Mouse (Mus musculus): ENCODE results near the gene S100a10. TPM values are rescaled to one million over a fixed set of nuclear protein-coding genes. Genes with fewer than 3 reads are reported as not detected.

The S100a10 gene
- polyA plus RNA-seq (2021; fragmentation: Nextera tagmentation): 113 and 115 TPM in 2 replicates
- long read RNA-seq, experiment 1, transcript S100a10-201 (3 exons, 685 nt): major isoform, 15 of 19 reads
- long read RNA-seq, experiment 1, partial matches to known transcripts: 0 of 19 reads
- long read RNA-seq, experiment 1, other reads (novel, unspliced or antisense): 4 of 19 reads
- long read RNA-seq, experiment 2, transcript S100a10-201 (3 exons, 685 nt): major isoform, 85 of 93 reads
- long read RNA-seq, experiment 2, partial matches to known transcripts: 7 of 93 reads
- long read RNA-seq, experiment 2, other reads (novel, unspliced or antisense): 1 of 93 reads

GRCm38 (mm10) chr3:93554981-93555877 lies at the start of gene S100a10:
Gene S100a10 (plus strand): TSS chr3:93555080.

GRCm38 (mm10) chr3:93520330-93521193 lies 34.3 kb upstream of the S100a10 start, which contains the start of gene S100a11:
Gene S100a11 (plus strand): TSS chr3:93520488.

Other genes with a start within 250 kb of the S100a10 start
- not detected in 2 replicates for gene Hrnr, start 235.3 kb upstream of the S100a10 start, polyA plus RNA-seq (2021; fragmentation: Nextera tagmentation)
- gene Rptn, start 161.4 kb upstream of the S100a10 start, polyA plus RNA-seq (2021; fragmentation: Nextera tagmentation): not detected in 2 replicates
- 1.2 TPM in 2 replicates for gene Tchh, start 112.8 kb upstream of the S100a10 start, polyA plus RNA-seq (2021; fragmentation: Nextera tagmentation)
- not detected in 2 replicates for gene Tchhl1, start 86.3 kb upstream of the S100a10 start, polyA plus RNA-seq (2021; fragmentation: Nextera tagmentation)
- gene S100a11, start 34.6 kb upstream of the S100a10 start, polyA plus RNA-seq (2021; fragmentation: Nextera tagmentation): 20.3 and 32.9 TPM in 2 replicates
- gene Tdpoz2, start 97.6 kb downstream of the S100a10 start, polyA plus RNA-seq (2021; fragmentation: Nextera tagmentation): not detected in 2 replicates
- not detected in 2 replicates for gene Tdpoz1, start 121.2 kb downstream of the S100a10 start, polyA plus RNA-seq (2021; fragmentation: Nextera tagmentation)
- gene Gm37596, start 138.0 kb downstream of the S100a10 start, polyA plus RNA-seq (2021; fragmentation: Nextera tagmentation): not detected in 2 replicates
- gene Gm5773, start 217.9 kb downstream of the S100a10 start, polyA plus RNA-seq (2021; fragmentation: Nextera tagmentation): not detected in 2 replicates
- not detected in 2 replicates for gene Tdpoz4, start 241.3 kb downstream of the S100a10 start, polyA plus RNA-seq (2021; fragmentation: Nextera tagmentation)

Data from left cerebral cortex, adult 6 months (tissue).